Mouse (Mus musculus): ENCODE measurements around the gene Map7. TPM values are rescaled to one million over a fixed set of nuclear protein-coding genes. Genes with fewer than 3 reads are reported as not detected.

Gene Map7
- polyA plus RNA-seq, 1 experiment from 2014 or later, result 2.7 TPM

- 46% methylated on average over 15 of the region's 15 CpGs for WGBS (ENCODE audit: missing documents)
- no peak overlapping the region for H3K27ac ChIP-seq
- H3K36me3 ChIP-seq (ENCODE audit: inconsistent target), result peaks cover 10% of the 10 kb centered on the region; the same call in 1 of the 2 replicates
- no peaks in the 10 kb centered on the region for H3K79me2 ChIP-seq (ENCODE audit: inconsistent target)
- H3K4me3 ChIP-seq (ENCODE audit: inconsistent target), result no peak overlapping the region
Measured at GRCm38 (mm10) chr10:20135350-20136058, 12.8 kb upstream of the Map7 start.

- 100% methylated on average over 1 of the region's 1 CpGs for WGBS (ENCODE audit: missing documents)
- no peak overlapping the region for H3K4me3 ChIP-seq (ENCODE audit: inconsistent target)
- no peak overlapping the region for H3K27ac ChIP-seq
- peaks cover 19% of the 10 kb centered on the region; the same call in 1 of the 2 replicates for H3K36me3 ChIP-seq (ENCODE audit: inconsistent target)
- no peaks in the 10 kb centered on the region for H3K79me2 ChIP-seq (ENCODE audit: inconsistent target)
Measured at GRCm38 (mm10) chr10:20136505-20136904, 11.8 kb upstream of the Map7 start.

GRCm38 (mm10) chr10:20141376-20141775 lies 6.9 kb upstream of the Map7 start:
- Histone ChIP-seq H3K79me2 (ENCODE audit: inconsistent target) (no peaks in the 10 kb centered on the region), H3K4me3 (ENCODE audit: inconsistent target) (no peak overlapping the region), H3K36me3 (ENCODE audit: inconsistent target) (peaks cover 20% of the 10 kb centered on the region; the same call in 1 of the 2 replicates), H3K27ac (no peak overlapping the region)
- WGBS (ENCODE audit: missing documents), result 95% methylated on average over 17 of the region's 17 CpGs

GRCm38 (mm10) chr10:20148773-20149120 lies 476 bp downstream of the Map7 start:
- WGBS (ENCODE audit: missing documents), result 0% methylated on average over 38 of the region's 58 CpGs
- Histone ChIP-seq H3K79me2 (ENCODE audit: inconsistent target) (no peaks in the 10 kb centered on the region), H3K36me3 (ENCODE audit: inconsistent target) (no peaks in the 10 kb centered on the region), H3K27ac (no peak overlapping the region), H3K4me3 (ENCODE audit: inconsistent target) (no peak overlapping the region)

GRCm38 (mm10) chr10:20149121-20149834 lies 1.0 kb downstream of the Map7 start:
- Histone ChIP-seq H3K4me3 (ENCODE audit: inconsistent target) (peak overlapping the region; percentile 17; the same call in 1 of the 2 replicates), H3K79me2 (ENCODE audit: inconsistent target) (no peaks in the 10 kb centered on the region), H3K36me3 (ENCODE audit: inconsistent target) (no peaks in the 10 kb centered on the region), H3K27ac (no peak overlapping the region)
- 1% methylated on average over 51 of the region's 74 CpGs for WGBS (ENCODE audit: missing documents)

GRCm38 (mm10) chr10:20149835-20150355 lies 1.6 kb downstream of the Map7 start:
- H3K79me2 ChIP-seq (ENCODE audit: inconsistent target), result no peaks in the 10 kb centered on the region
- peak overlapping the region; percentile 17; the same call in 1 of the 2 replicates for H3K4me3 ChIP-seq (ENCODE audit: inconsistent target)
- no peaks in the 10 kb centered on the region for H3K36me3 ChIP-seq (ENCODE audit: inconsistent target)
- 16% methylated on average over 13 of the region's 13 CpGs for WGBS (ENCODE audit: missing documents)
- no peak overlapping the region for H3K27ac ChIP-seq

GRCm38 (mm10) chr10:20152131-20152530 lies 3.9 kb downstream of the Map7 start:
- H3K36me3 ChIP-seq (ENCODE audit: inconsistent target), result no peaks in the 10 kb centered on the region
- H3K27ac ChIP-seq, result no peak overlapping the region
- no peaks in the 10 kb centered on the region for H3K79me2 ChIP-seq (ENCODE audit: inconsistent target)
- no peak overlapping the region for H3K4me3 ChIP-seq (ENCODE audit: inconsistent target)
- 85% methylated on average over 1 of the region's 1 CpGs for WGBS (ENCODE audit: missing documents)

GRCm38 (mm10) chr10:20153507-20153906 lies 5.2 kb downstream of the Map7 start:
- H3K36me3 ChIP-seq (ENCODE audit: inconsistent target), result no peaks in the 10 kb centered on the region
- H3K79me2 ChIP-seq (ENCODE audit: inconsistent target), result no peaks in the 10 kb centered on the region
- WGBS (ENCODE audit: missing documents), result 68% methylated on average over 2 of the region's 2 CpGs
- no peak overlapping the region for H3K4me3 ChIP-seq (ENCODE audit: inconsistent target)
- H3K27ac ChIP-seq, result no peak overlapping the region

- Histone ChIP-seq H3K4me3 (ENCODE audit: inconsistent target) (no peak overlapping the region), H3K27ac (no peak overlapping the region), H3K36me3 (ENCODE audit: inconsistent target) (no peaks in the 10 kb centered on the region), H3K79me2 (ENCODE audit: inconsistent target) (no peaks in the 10 kb centered on the region)
- 53% methylated on average over 7 of the region's 7 CpGs for WGBS (ENCODE audit: missing documents)
Measured at GRCm38 (mm10) chr10:20155401-20155800, 7.1 kb downstream of the Map7 start.

- Histone ChIP-seq H3K79me2 (ENCODE audit: inconsistent target) (no peaks in the 10 kb centered on the region), H3K27ac (no peak overlapping the region), H3K4me3 (ENCODE audit: inconsistent target) (no peak overlapping the region), H3K36me3 (ENCODE audit: inconsistent target) (no peaks in the 10 kb centered on the region)
- 78% methylated on average over 6 of the region's 8 CpGs for WGBS (ENCODE audit: missing documents)
Measured at GRCm38 (mm10) chr10:20157021-20157726, 8.9 kb downstream of the Map7 start.

GRCm38 (mm10) chr10:20158756-20159155 lies 10.5 kb downstream of the Map7 start:
- WGBS (ENCODE audit: missing documents), result 55% methylated on average over 3 of the region's 4 CpGs

GRCm38 (mm10) chr10:20159308-20159707 lies 11.0 kb downstream of the Map7 start:
- WGBS (ENCODE audit: missing documents), result 92% methylated on average over 5 of the region's 5 CpGs
- H3K36me3 ChIP-seq (ENCODE audit: inconsistent target), result no peaks in the 10 kb centered on the region
- no peak overlapping the region for H3K4me3 ChIP-seq (ENCODE audit: inconsistent target)
- no peaks in the 10 kb centered on the region for H3K79me2 ChIP-seq (ENCODE audit: inconsistent target)
- H3K27ac ChIP-seq, result no peak overlapping the region

More at GRCm38 (mm10) chr10:20158756-20159155, 10.5 kb downstream of the Map7 start:
- no peaks in the 10 kb centered on the region for H3K79me2 ChIP-seq (ENCODE audit: inconsistent target)
- no peak overlapping the region for H3K4me3 ChIP-seq (ENCODE audit: inconsistent target)
- H3K27ac ChIP-seq, result no peak overlapping the region
- H3K36me3 ChIP-seq (ENCODE audit: inconsistent target), result no peaks in the 10 kb centered on the region

GRCm38 (mm10) chr10:20160914-20161313 lies 12.6 kb downstream of the Map7 start:
- Histone ChIP-seq H3K36me3 (ENCODE audit: inconsistent target) (no peaks in the 10 kb centered on the region), H3K79me2 (ENCODE audit: inconsistent target) (no peaks in the 10 kb centered on the region), H3K4me3 (ENCODE audit: inconsistent target) (no peak overlapping the region), H3K27ac (no peak overlapping the region)
- 79% methylated on average over 8 of the region's 8 CpGs for WGBS (ENCODE audit: missing documents)

- 82% methylated on average over 5 of the region's 5 CpGs for WGBS (ENCODE audit: missing documents)
- no peak overlapping the region for H3K27ac ChIP-seq
- H3K79me2 ChIP-seq (ENCODE audit: inconsistent target), result no peaks in the 10 kb centered on the region
- H3K36me3 ChIP-seq (ENCODE audit: inconsistent target), result no peaks in the 10 kb centered on the region
- no peak overlapping the region for H3K4me3 ChIP-seq (ENCODE audit: inconsistent target)
Measured at GRCm38 (mm10) chr10:20164810-20165209, 16.5 kb downstream of the Map7 start.
